Mouse (Mus musculus) lung, adult 10 weeks (tissue): ENCODE data around the gene Fam205c. TPM values are rescaled to one million over a fixed set of nuclear protein-coding genes. Genes with fewer than 3 reads are reported as not detected.

ENCODE experiments used
- polyA plus RNA-seq: library from polyadenylated mRNA; stranded (reverse); fragments of 350-450 nt; fragmentation: Illumina TruSeq; extraction: RNeasy Lipid Tissue Mini Kit (QIAGEN cat#74804); gene quantifications from one replicate; pipeline ENCODE4 v1.2.3, GENCODE M21; 2014; ENCODE audit warnings: low read depth, low replicate concordance; ENCODE audit not compliant: insufficient read depth

Fam205c gene
- polyA plus RNA-seq, result not detected

DNA sequence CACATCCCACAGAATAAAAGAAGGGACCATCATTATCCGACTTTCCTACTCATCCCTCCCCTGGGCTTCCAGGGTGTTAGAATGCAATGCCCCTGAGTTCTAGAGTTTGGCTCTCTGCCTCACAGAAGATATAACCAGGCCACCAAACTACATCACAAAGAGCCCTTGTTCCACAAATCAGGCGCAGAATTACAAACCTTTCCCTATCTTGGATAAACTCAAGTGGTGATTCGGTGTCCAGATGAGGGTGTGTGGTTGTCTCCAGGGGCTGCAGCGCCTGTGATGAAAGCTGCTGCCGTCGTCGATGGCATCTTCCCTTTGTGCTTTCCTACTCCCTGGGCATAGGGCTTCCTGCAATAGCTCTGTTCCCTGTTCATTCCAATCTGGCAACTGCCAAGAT lies at the start of gene Fam205c:
TSS of gene Fam205c (minus strand) at position 101 of the 400 bp plus-strand sequence.

DNA sequence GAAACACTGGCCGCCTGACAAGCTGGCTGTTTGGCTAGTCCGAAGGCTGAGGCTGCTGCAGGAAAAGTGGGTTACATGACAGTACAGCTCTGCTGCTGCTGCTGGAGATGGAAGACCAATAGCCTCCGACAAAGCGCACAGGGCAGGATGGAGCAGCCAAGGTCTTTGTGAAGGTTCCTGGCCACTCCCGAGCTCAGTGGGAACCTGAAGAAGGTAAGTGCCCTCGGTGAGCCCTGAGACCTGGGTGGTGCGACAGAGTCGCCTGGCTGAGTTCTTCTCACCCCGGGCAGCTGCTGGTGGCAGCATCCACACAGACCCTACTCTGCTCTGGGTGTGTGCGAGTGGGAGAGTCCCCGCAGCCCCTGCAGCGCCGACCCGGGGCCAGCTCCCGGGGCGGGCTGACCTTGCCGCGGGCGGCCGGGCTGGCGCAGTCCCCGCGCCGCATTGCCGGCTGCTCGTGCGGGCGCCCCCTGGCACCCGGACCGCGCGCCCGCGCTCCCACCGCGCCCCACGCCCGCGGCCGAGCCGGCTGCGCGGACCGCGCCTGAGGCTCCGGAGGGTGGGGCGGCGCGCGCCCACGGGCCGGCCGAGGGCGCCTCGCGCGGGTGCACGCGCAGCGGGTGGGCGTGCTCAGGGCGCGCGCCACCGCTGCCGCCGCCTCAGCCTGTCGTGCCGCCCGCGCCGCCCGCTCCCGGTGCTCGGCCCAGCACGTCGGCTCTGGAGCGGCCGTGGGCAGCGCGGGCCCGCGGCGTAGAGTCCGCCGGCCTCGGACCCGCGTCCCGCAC lies 42.8 kb upstream of the Fam205c start, which contains the start of gene Phf24:
TSS of gene Phf24 (plus strand) at position 44 of the 785 bp plus-strand sequence.

GRCm38 (mm10) chr4:42856671-42857070 lies 17.4 kb downstream of the Fam205c start, which contains the start of gene Gm12394:
Gene Gm12394, minus strand, starts transcription at chr4:42856771.

DNA sequence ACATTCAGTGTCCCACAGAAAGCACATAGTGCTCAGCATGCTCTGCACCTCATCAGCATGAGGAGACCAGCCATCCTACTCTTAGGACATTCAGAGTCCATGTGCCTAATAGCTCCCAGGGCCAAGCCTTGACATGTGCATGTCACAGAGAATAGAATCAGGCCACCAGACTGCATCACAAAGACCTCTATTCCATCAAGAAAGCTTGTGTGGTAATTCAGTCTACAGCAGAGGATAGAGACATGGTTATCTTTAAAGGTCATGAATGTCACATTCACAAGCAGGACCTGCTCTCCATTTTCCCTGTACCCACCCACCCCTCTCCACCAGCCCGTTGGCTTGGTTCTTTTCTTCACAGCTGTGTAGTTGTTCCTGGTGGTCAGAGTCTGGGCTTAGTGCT lies 20.2 kb downstream of the Fam205c start, which contains the start of gene Fam205a1:
TSS of gene Fam205a1 (minus strand) at position 101 of the 400 bp plus-strand sequence.

Other genes with a start within 250 kb of the Fam205c start
- gene Gm2564, start 244.5 kb downstream of the Fam205c start, polyA plus RNA-seq, result 11.3 TPM
- gene Ccl27b, start 219.0 kb downstream of the Fam205c start, polyA plus RNA-seq, result not detected
- not detected for gene Il11ra2, start 212.3 kb downstream of the Fam205c start, polyA plus RNA-seq
- gene 4930578G10Rik, start 138.7 kb downstream of the Fam205c start, polyA plus RNA-seq, result not detected
- gene Ccl19, start 117.7 kb downstream of the Fam205c start, polyA plus RNA-seq, result 7.6 TPM
- 177 TPM for gene Ccl21a, start 100.2 kb downstream of the Fam205c start, polyA plus RNA-seq
- not detected for gene Fam205a1, start 20.3 kb downstream of the Fam205c start, polyA plus RNA-seq
- not detected for gene Gm12394, start 17.5 kb downstream of the Fam205c start, polyA plus RNA-seq
- 2.3 TPM for gene Phf24, start 42.4 kb upstream of the Fam205c start, polyA plus RNA-seq
- 16.1 TPM for gene Dnajb5, start 75.6 kb upstream of the Fam205c start, polyA plus RNA-seq
- gene 1700022I11Rik, start 95.4 kb upstream of the Fam205c start, polyA plus RNA-seq, result not detected
- 114 TPM for gene Vcp, start 126.3 kb upstream of the Fam205c start, polyA plus RNA-seq
- gene Fancg, start 136.3 kb upstream of the Fam205c start, polyA plus RNA-seq, result 3.8 TPM
- gene Pigo, start 151.6 kb upstream of the Fam205c start, polyA plus RNA-seq, result 5.6 TPM
- 55.6 TPM for gene Stoml2, start 157.5 kb upstream of the Fam205c start, polyA plus RNA-seq
- 9.5 TPM for gene Fam214b, start 172.0 kb upstream of the Fam205c start, polyA plus RNA-seq
- 6.3 TPM for gene Unc13b, start 184.7 kb upstream of the Fam205c start, polyA plus RNA-seq